ENCODE assay signal across 10 mouse cellular contexts in the genomic region with DNA sequence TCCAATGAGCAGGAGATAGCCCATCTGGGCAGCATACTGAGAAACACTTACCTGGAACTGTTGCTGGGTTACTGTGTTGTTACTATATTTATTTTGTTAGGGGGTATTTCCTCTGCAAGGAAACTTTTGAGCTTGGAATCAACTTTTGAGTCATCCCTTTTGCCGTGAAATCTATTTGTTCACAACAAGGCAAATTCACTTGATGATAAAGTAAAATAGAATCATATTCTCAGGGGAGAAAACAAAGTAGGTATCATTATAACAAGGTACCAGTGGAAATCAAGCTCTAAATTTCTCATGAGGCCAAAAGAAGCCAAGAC. TPM values are rescaled to one million over a fixed set of nuclear protein-coding genes. Genes with fewer than 3 reads are reported as not detected.
DNase-seq lines count a peak whose midpoint lies in the region; ATAC-seq and TF ChIP-seq lines count a peak whose summit lies in the region.
"Had no signal": no experiment of that assay in that cellular context is flagged by ENCODE, and none has a peak within 500 bp of the region (broad histone marks: within the 10 kb centered on the region; RNA-seq: fewer than 3 reads in every experiment).

No protein-coding gene starts in this region.

- 0 out of 2 replicates have a peak, but pooled peaks cover 8% of the 10 kb centered on the region for H3K4me1 ChIP-seq in kidney, postnatal 0 days (replicated peaks; ENCODE audit: insufficient read depth, low read length)
- peaks cover 23% of the 10 kb centered on the region for H3K4me1 ChIP-seq in embryonic facial prominence, embryonic 10.5 days
- H3K4me1 ChIP-seq in forebrain, embryonic 14.5 days (ENCODE audit: control insufficient read depth, insufficient read depth, low read length) = peaks cover 15% of the 10 kb centered on the region
- H3K4me1 ChIP-seq in liver, embryonic 15.5 days (replicated peaks) = no peaks in the 10 kb centered on the region

- H3K9ac ChIP-seq in kidney, postnatal 0 days (ENCODE audit: low read depth, low read length) = no peak overlapping the region
- no peak overlapping the region for H3K9ac ChIP-seq in forebrain, embryonic 14.5 days (ENCODE audit: low read length)
- H3K9ac ChIP-seq in liver, embryonic 15.5 days = no peak overlapping the region

- H3K4me3 ChIP-seq in kidney, postnatal 0 days (replicated peaks; ENCODE audit: low read depth, low read length) = peak overlapping the region; percentile 16; the same call in 1 of the 2 replicates
- peak overlapping the region; percentile 52 for H3K4me3 ChIP-seq in embryonic facial prominence, embryonic 10.5 days
- no peak overlapping the region; the same call in 1 of the 2 replicates for H3K4me3 ChIP-seq in forebrain, embryonic 14.5 days (ENCODE audit: low read depth, low read length)
- H3K4me3 ChIP-seq in liver, embryonic 15.5 days (replicated peaks) = no peak overlapping the region

- H3K27ac ChIP-seq in kidney, postnatal 0 days = no peak overlapping the region
- H3K27ac ChIP-seq in embryonic facial prominence, embryonic 10.5 days (replicated peaks) = peak overlapping the region; percentile 68; the same call in 1 of the 2 replicates
- H3K27ac ChIP-seq in forebrain, embryonic 14.5 days (ENCODE audit: low read depth, low read length) = no peak overlapping the region
- H3K27ac ChIP-seq in liver, embryonic 15.5 days (replicated peaks) = no peak overlapping the region

- no peak for TF ChIP-seq CTCF in kidney, postnatal 0 days (IDR thresholded peaks at IDR 0.05; ENCODE audit: low read depth)

- no peaks in the 10 kb centered on the region for H3K36me3 ChIP-seq in kidney, postnatal 0 days (ENCODE audit: insufficient read depth, low read length)
- H3K36me3 ChIP-seq in embryonic facial prominence, embryonic 10.5 days (replicated peaks) = no peaks in the 10 kb centered on the region
- no peaks in the 10 kb centered on the region for H3K36me3 ChIP-seq in forebrain, embryonic 14.5 days (ENCODE audit: control insufficient read depth, insufficient read depth, low read length)
- no peaks in the 10 kb centered on the region for H3K36me3 ChIP-seq in liver, embryonic 15.5 days (replicated peaks)

- no peak for DNase-seq in kidney, postnatal 0 days (ENCODE audit: low spot score)
- no peak for DNase-seq in kidney, postnatal 36 days
- no peak for DNase-seq in embryonic facial prominence, embryonic 10.5 days (ENCODE audit: low spot score)
- DNase-seq in forebrain, embryonic 14.5 days (ENCODE audit: low spot score) = no peak
- no peak for DNase-seq in thymus, postnatal 25 days
- no peak for DNase-seq in retina, postnatal 1 day
- no peak for DNase-seq in adrenal gland, adult 2 months
- DNase-seq: kidney, adult 18-20 months; spleen, adult 18-20 months had no signal

- ATAC-seq in kidney, postnatal 0 days (replicated peaks; ENCODE audit: low FRiP score, low read depth) = no peak
- ATAC-seq in forebrain, embryonic 14.5 days = no peak
- ATAC-seq in liver, embryonic 15.5 days (ENCODE audit: insufficient read depth) = no peak

- 76% methylated on average over 1 of the region's 1 CpGs for WGBS in kidney, postnatal 0 days
- whole genome bisulfite sequencing in embryonic facial prominence, embryonic 10.5 days = 75% methylated on average over 1 of the region's 1 CpGs
- 55% methylated on average over 1 of the region's 1 CpGs for WGBS in forebrain, embryonic 14.5 days
- 45% methylated on average over 1 of the region's 1 CpGs for WGBS in liver, embryonic 15.5 days (ENCODE audit: insufficient replicate concordance)

- H3K4me2 ChIP-seq in kidney, postnatal 0 days (ENCODE audit: low read length) = peak overlapping the region; percentile 57
- H3K4me2 ChIP-seq in forebrain, embryonic 14.5 days (ENCODE audit: low read length) = peak overlapping the region; percentile 48
- peak overlapping the region; percentile 49; the same call in 1 of the 2 replicates for H3K4me2 ChIP-seq in liver, embryonic 15.5 days

- no peaks in the 10 kb centered on the region for H3K27me3 ChIP-seq in kidney, postnatal 0 days (ENCODE audit: insufficient read depth, low read length)
- H3K27me3 ChIP-seq in embryonic facial prominence, embryonic 10.5 days (replicated peaks; ENCODE audit: low read depth, poor library complexity, severe bottlenecking) = 0 out of 2 replicates have a peak, but pooled peaks cover 8% of the 10 kb centered on the region
- no peaks in the 10 kb centered on the region for H3K27me3 ChIP-seq in forebrain, embryonic 14.5 days (replicated peaks; ENCODE audit: control insufficient read depth, insufficient read depth, low read length)
- no peaks in the 10 kb centered on the region for H3K27me3 ChIP-seq in liver, embryonic 15.5 days

- H3K9me3 ChIP-seq in kidney, postnatal 0 days (replicated peaks; ENCODE audit: low read length) = no peaks in the 10 kb centered on the region
- no peaks in the 10 kb centered on the region for H3K9me3 ChIP-seq in embryonic facial prominence, embryonic 10.5 days
- no peaks in the 10 kb centered on the region for H3K9me3 ChIP-seq in forebrain, embryonic 14.5 days (replicated peaks; ENCODE audit: control insufficient read depth, low read length)
- H3K9me3 ChIP-seq in liver, embryonic 15.5 days (replicated peaks) = no peaks in the 10 kb centered on the region

RNA-seq across cellular contexts. Expression of gene Nsmce3, which starts 32.3 kb away (rescaled TPM):
- 10.1 TPM in 2 replicates for polyA plus RNA-seq in kidney, postnatal 0 days (2015; fragmentation: Nextera tagmentation; extraction: Ambion mirVana)
- polyA plus RNA-seq in embryonic facial prominence, embryonic 10.5 days (2016; fragmentation: Nextera tagmentation; extraction: Ambion mirVana) = 10.4 and 11.2 TPM in 2 replicates
- polyA plus RNA-seq in forebrain, embryonic 14.5 days (2014; fragmentation: Nextera tagmentation; extraction: Ambion mirVana) = 10.8 and 10.9 TPM in 2 replicates
- 5.0 and 5.2 TPM in 2 replicates for polyA plus RNA-seq in liver, embryonic 15.5 days (2015; fragmentation: Nextera tagmentation; extraction: Ambion mirVana)
- 1 to 10 TPM; 6.4 to 9.7 TPM for total RNA-seq in adrenal gland, adult 2 months (2021)
- polyA plus RNA-seq in adrenal gland, adult 2 months (2012; rRNA removed) = 7.1 and 8.6 TPM in 2 replicates

Comparison
In these comparisons a context has a peak if more than half of its experiments do, and no peak if none do; other contexts are left out.
1. H3K4me3 ChIP-seq: peak in kidney, postnatal 0 days (single experiment) and embryonic facial prominence, embryonic 10.5 days (single experiment); none in forebrain, embryonic 14.5 days (single experiment) and liver, embryonic 15.5 days (single experiment).
2. Peak in every context shown above with its lines, with median percentiles within 50 percentile points of each other: H3K4me2 ChIP-seq.